Mouse (Mus musculus) Patski (cell line): ENCODE results near the gene Nlgn2. TPM values are rescaled to one million over a fixed set of nuclear protein-coding genes. Genes with fewer than 3 reads are reported as not detected.

ENCODE experiments used
- ATAC-seq: fragments of 100-300 bp; one replicate; pipeline ENCODE4 v1.8.0; 2021
- CTCF ChIA-PET: fragments of 350-600 bp; sonication (Branson Sonifier 250); formaldehyde crosslinking; loops from one replicate; lab custom pipeline; 2022; ENCODE audit warnings: inconsistent platforms; lab: Charles Lee
- POLR2A ChIA-PET: fragments of 350-600 bp; sonication (Branson Sonifier 250); formaldehyde crosslinking; loops from one replicate; lab custom pipeline; 2022; ENCODE audit warnings: antibody characterized with exemption, inconsistent platforms; lab: Charles Lee
- DNase-seq: peaks from one replicate; pipeline ENCODE4 v3.0.0-alpha.2; 2011; ENCODE audit warnings: low read depth, low spot score
- H3K27me3 ChIP-seq: fragments of 371-371 bp; one replicate; pipeline ENCODE4 v1.5.1; 2021
- CTCF ChIP-seq: fragments of 100-300 bp; IDR thresholded peaks from one replicate; pipeline ENCODE4 v1.5.1; 2021
- in situ Hi-C: fragments of 300-500 bp; cut with MboI; formaldehyde crosslinking; loops from 3 replicates; pipeline ENCODE4 v1.11.1; 2018; ENCODE audit warnings: low pct_unique_long_range_greater_than_20kb, mixed read lengths
- polyA plus RNA-seq: library from polyadenylated mRNA; unstranded; gene quantifications from one replicate; pipeline ENCODE4 v1.2.3, GENCODE M21; 2021

The Nlgn2 gene
- polyA plus RNA-seq, 1 experiment from 2014 or later = 35.0 TPM

DNA sequence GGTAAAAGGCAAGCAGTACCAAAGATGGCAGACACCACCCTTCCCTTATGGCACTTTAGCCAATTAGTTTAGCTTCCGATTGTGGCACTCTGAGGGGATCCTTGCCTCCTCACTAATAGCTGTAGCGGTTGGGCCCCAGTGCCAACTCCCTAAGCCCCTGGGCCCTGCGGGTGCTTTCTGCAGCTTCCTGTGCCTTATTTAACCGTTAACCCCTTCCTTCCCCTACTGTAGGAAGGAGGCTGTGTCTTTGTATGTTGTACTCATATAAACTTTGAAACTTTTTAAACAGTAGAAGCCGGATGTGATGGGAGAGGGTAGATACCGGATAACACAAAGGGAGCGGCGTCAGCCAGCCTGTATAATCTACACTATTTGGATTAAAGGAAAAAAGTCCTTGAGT, 13.2 kb upstream of the Nlgn2 start:
- no peak for DNase-seq
- TF ChIP-seq CTCF = no peak
- H3K27me3 ChIP-seq = no peaks in the 10 kb centered on the region
- ChIA-PET CTCF (interaction anchor here (1.3 kb wide), 1 partner anchor 21 kb away, joined by 4 read pairs; no protein-coding TSS in a partner anchor), POLR2A (interaction anchor here (0.6 to 1.0 kb wide), 2 partner anchors 20 to 54 kb away, joined by 4 read pairs; no protein-coding TSS in a partner anchor)
- ATAC-seq = no peak
- in situ Hi-C loops = no loop called here

DNA sequence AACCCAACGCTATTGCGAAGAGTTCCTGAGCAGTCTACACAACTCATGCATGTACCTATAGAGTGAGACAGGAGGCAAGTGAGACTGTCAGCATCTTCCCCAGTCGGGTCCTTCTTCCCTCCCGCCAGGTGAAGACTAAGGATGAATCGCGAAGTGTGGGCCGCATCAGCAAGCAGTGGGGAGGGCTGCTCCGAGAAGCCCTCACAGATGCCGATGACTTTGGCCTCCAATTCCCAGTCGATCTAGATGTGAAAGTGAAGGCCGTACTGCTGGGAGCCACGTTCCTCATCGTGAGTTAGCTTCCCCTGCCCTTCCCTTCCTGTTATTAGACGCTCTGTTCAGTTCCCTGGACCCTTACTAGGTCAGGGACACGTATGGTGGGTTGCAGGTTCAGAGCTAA, 12.3 kb upstream of the Nlgn2 start:
- ATAC-seq = no peak
- POLR2A ChIA-PET = no interaction called here
- in situ Hi-C loops = no loop called here
- no peak for TF ChIP-seq CTCF
- no peak for DNase-seq
- CTCF ChIA-PET = no interaction called here
- no peaks in the 10 kb centered on the region for H3K27me3 ChIP-seq

DNA sequence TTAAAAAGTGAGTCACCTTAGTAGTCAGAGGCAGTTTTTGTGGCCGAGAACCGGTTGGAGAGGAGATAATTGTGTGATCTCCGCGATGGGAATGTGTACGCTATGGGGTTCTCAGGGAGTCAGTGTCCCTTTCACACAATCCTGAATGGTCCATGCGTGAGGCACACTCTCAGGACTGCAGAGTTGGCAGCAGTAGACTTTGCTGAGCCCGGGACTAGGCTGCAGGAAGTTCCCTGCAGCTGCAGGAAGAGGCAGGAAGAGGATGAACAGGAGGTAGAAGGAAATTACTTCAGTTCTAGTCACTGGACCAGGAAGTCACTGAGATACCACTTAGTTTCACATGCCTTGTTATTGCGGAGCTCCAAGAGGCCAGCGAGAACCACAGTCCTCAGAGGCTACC, 11.5 kb upstream of the Nlgn2 start:
- no peaks in the 10 kb centered on the region for H3K27me3 ChIP-seq
- in situ Hi-C loops = no loop called here
- no peak for TF ChIP-seq CTCF
- ChIA-PET POLR2A (no interaction called here), CTCF (no interaction called here)
- ATAC-seq (no peak), DNase-seq (no peak)

DNA sequence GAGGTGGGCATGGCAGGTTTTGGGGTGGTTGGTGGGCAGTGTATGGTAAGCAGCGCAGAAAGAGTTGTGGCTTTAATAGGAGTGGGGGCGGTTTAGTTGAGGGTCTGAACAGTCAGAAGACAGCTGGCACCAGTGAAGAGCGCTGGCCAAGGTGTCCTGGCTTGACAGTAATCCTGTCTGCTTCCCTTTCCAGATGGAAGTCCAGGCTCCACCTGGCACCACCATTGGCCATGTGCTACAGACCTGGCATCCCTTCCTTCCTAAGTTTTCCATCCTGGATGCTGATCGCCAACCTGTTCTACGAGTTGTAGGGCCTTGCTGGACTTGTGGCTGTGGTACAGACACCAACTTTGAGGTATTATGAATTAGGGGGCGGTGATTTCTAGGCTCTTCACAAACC, 10.4 kb upstream of the Nlgn2 start:
- CTCF ChIA-PET = no interaction called here
- H3K27me3 ChIP-seq = no peaks in the 10 kb centered on the region
- in situ Hi-C loops = no loop called here
- no peak for TF ChIP-seq CTCF
- ATAC-seq (no peak), DNase-seq (no peak)
- POLR2A ChIA-PET = no interaction called here

DNA sequence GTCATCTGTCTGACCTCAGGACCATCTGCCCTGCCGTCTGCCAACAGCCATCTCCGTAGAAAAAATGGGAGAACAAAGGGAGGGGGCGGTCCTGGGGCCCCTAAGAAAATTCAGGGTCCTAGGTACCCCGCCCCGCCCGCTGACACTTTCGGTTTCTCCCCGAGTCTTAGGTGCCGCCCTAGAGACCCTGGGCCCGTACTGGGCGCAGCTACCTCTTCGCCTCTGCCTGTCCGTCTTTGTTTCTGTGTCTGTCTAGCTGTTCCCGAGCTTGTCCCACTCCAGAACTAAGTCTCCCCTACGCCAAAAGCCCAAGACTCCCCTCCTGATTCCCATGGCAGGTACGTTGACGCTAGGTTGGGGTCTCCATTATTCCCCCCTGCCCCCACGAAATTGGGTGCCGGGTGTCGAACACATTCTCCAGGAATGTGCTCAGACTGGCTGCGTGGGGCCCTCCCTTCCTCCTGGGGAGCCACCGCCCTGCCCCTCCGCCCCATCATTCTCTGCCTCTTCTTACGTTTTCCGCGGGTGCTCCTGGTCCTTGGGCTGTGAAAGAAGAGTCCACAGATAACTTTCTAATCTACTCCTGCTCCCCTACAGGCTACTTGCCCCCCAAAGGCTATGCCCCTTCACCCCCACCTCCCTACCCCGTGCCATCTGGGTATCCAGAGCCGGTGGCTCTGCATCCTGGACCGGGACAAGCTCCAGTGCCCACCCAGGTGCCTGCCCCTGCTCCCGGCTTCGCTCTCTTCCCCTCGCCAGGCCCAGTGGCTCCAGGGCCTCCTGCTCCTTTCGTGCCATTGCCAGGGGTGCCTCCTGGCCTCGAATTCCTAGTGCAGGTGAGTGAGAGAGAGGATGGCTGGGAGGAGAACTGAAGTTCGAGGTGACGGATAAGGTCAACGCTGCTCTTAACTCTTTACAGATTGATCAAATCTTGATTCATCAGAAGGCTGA, 9.4 kb upstream of the Nlgn2 start:
- in situ Hi-C loops = no loop called here

DNA sequence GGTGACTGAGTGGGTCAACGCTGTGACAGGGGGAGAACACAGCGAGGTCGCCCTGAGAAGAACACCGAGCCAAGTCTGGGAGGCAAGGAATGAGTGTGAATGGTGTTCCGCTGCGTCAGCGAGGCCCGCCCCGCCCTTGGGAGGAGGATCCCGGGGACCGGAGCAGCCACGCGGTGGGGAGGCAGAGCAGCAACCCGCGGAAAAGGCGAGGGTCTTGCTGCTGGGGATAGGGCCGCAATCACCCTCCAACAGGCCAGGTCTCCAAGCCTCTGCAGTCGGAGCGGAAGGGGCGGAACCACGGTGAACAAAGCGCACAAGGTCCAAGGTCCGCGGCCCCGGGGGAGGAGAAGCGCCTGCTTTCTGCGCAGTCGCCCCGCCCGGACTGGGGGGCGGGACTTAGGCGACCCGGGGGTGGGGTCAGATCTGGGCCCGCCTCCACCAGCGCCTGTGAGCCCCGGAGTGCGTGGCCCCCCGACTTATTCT, 8.7 kb upstream of the Nlgn2 start, which contains the start of gene Plscr3:
Plscr3 (plus strand) TSS at position 179 of the 483 bp plus-strand sequence.
- ChIA-PET CTCF (no interaction called here), POLR2A (interaction anchor here (1.1 kb wide), 1 partner anchor 9 kb away, joined by 5 read pairs; the partner anchor contains the start of genes Nlgn2 and Tmem256)
- no peaks in the 10 kb centered on the region for H3K27me3 ChIP-seq
- DNase-seq = peak; percentile 46
- in situ Hi-C loops = no loop called here
- TF ChIP-seq CTCF = no peak
- peak; percentile 85 for ATAC-seq

More for the DNA sequence above, 9.4 kb upstream of the Nlgn2 start:
- ChIA-PET CTCF (no interaction called here), POLR2A (interaction anchor here (1.1 kb wide), 1 partner anchor 10 kb away, joined by 5 read pairs; the partner anchor contains the start of genes Nlgn2 and Tmem256)
- H3K27me3 ChIP-seq = no peaks in the 10 kb centered on the region
- ATAC-seq = no peak
- no peak for DNase-seq
- no peak for TF ChIP-seq CTCF

DNA sequence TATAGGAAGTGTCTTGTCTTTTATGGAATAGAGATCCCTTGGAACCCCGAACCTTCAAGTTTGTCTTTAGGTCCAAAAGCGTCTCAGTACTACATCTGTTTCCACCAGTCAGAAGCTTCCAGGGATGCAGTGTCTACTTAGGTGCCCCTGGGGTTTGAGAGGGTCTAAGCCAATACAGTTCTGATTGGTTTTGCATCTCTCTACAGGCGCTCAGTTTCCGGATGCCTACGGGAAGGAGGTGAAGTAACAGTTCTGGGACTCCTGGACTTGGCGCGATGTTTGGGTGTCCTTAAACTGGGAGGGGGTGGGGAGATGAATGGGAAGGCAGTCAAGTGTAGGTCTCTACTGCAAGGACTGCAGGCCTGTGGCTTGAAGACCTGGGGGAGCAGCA, 1.1 kb upstream of the Nlgn2 start:
- ChIA-PET POLR2A (interaction anchor here (0.7 to 1.1 kb wide), 2 partner anchors 16 to 60 kb away, joined by 3 to 4 read pairs; no protein-coding TSS in a partner anchor), CTCF (no interaction called here)
- in situ Hi-C loops = no loop called here
- no peak for TF ChIP-seq CTCF
- DNase-seq = peak; percentile 15
- ATAC-seq = no peak
- H3K27me3 ChIP-seq = no peaks in the 10 kb centered on the region

DNA sequence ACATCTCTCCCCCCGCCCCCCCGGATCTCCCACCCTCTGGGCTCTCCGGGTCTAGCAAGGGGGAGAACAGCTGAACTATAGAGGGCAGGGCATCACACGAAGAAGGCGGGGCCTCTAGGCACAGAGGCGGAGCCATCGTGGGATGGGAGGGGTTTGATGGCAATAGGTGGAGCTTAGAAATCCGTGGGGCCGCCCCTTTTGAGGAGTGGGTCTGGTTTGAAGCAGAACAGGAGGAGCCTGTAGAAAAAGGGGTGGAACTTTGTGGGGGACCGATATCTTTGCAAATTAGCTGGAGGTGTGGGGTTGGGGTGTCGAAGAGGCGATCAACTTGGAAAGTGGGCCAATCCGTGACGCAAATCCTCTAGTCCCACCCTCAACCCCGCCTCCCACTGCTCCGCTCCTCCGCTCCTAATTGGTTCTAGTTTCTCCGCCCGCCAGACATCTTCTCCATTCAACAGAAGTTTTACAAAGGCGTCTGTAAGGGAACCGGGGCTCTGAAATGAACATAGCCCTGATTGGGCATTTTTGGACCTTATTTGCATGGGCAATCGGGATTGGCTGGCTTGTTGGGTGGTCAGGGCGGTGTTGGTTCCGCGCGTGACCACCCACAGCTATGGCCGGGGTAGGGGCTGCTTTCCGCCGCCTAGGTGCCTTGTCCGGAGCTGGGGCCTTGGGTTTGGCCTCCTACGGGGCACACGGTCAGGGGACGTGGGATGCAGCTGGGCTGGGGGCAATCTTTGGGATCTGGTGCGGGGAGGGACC, 549 bp upstream of the Nlgn2 start, which contains the start of gene Tmem256:
Tmem256 (plus strand) TSS at position 563 of the 762 bp plus-strand sequence.
- no peaks in the 10 kb centered on the region for H3K27me3 ChIP-seq
- DNase-seq = peak; percentile 96
- CTCF ChIA-PET = no interaction called here
- POLR2A ChIA-PET = interaction anchor here (0.6 to 1.8 kb wide), 4 partner anchors 9 to 119 kb away, joined by 3 to 5 read pairs (median 4); no protein-coding TSS in a partner anchor
- peak; percentile 83 for ATAC-seq
- no peak for TF ChIP-seq CTCF
- in situ Hi-C loops = no loop called here

DNA sequence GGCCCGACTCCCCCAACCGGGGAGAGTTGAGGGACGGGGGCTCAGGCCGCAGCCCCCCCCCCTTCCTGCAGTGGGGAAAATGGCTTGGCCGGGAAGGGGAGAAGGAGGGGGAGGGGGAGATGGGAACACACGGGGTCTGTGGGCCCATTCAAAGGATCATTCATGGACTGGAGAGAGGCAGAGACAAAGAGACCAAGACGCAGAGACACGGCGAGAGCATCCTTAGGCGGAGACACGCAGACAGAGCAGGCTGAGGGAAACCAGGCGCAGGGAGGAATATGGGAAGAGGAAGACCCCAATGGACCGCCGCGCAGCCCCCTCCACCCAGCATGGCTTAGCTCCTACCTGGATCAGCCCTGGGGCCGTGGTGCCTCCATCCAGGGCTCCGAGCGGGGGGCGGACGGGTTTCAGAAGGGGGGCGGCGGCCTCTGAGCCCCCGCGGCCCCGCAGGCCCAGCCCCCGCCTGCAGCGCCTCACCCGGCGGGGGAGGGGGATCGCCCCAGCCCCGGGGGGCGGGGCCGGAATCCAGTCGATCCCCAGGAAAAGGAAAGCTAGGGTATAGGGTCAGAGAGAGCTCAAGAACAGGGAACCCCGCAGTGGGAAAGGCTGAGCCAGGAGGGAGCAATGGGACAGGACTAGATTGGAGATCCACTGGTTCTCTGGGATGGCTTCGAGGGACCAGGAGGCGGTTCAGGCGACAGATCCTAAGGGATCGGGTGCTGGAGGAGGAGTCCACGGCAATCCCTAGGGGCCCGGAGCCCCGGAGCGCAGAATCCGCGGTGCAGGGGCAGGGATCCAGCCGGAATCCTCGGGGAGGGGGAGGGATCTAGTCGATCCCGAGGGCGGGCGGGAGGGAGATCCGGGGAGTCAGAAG, 644 bp downstream of the Nlgn2 start:
- no peak for DNase-seq
- ATAC-seq = no peak
- ChIA-PET CTCF (interaction anchor here (1.4 kb wide), 1 partner anchor 30 kb away, joined by 3 read pairs; no protein-coding TSS in a partner anchor), POLR2A (interaction anchor here (1.2 to 1.8 kb wide), 2 partner anchors 10 to 12 kb away, joined by 3 to 5 read pairs; no protein-coding TSS in a partner anchor)
- in situ Hi-C loops = no loop called here
- TF ChIP-seq CTCF = no peak
- no peaks in the 10 kb centered on the region for H3K27me3 ChIP-seq
